Mouse (Mus musculus): ENCODE data around the gene Smpd2.

Gene Smpd2

GRCm38 (mm10) chr10:41489708-41490517 lies at the start of gene Smpd2, which contains the start of gene Ppil6:
TSS of gene Smpd2 (minus strand) at chr10:41490369.
TSS of gene Ppil6 (plus strand) at chr10:41490439.
- in situ Hi-C loops (cut with MboI, MseI) = loop anchor here (5.0 kb wide), 1 partner anchor 38 kb away; the partner anchor contains the start of gene Zbtb24

GRCm38 (mm10) chr10:41538986-41539385 lies 48.8 kb upstream of the Smpd2 start:
- in situ Hi-C loops (cut with MboI, MseI) = no loop called here

DNA sequence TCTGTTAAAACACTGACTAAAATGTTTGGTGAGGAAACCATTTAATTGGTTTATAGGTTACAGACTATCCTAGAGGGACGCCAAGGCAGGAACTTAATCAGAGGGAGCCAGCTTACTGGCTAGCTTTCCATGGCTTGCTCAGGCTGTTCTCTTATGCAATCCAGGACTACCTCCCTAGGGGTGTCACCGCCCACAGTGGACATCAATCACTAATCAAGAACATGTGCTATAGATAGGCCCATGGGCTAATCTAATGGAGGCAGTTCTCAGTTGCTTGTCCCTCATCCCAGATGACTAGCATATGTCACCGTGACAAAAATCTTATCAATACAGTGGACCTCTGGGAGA lies 47.8 kb upstream of the Smpd2 start:
- in situ Hi-C loops (cut with MboI, MseI) = no loop called here

GRCm38 (mm10) chr10:41537226-41537982 lies 47.2 kb upstream of the Smpd2 start:
- in situ Hi-C loops (cut with MboI, MseI) = no loop called here

DNA sequence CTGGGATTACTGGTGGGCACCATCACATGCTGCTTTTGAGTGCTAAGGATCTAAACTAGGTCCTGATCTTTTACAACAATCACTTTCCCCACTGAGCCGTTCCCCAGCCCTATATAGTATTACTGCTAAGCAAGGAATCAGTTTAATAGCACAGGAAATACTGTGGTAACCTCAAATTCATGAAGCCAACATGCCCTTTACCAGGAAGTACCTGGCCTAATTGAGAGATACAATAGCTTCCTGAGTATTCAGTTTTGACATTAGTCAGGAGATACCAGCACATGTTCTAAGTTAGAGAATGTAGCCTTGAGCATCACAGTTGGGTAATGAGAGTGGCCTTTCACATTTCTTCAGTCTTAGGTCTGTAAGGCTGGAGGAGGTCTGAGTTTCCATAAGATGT lies 46.5 kb upstream of the Smpd2 start:
- in situ Hi-C loops (cut with MboI, MseI) = no loop called here

DNA sequence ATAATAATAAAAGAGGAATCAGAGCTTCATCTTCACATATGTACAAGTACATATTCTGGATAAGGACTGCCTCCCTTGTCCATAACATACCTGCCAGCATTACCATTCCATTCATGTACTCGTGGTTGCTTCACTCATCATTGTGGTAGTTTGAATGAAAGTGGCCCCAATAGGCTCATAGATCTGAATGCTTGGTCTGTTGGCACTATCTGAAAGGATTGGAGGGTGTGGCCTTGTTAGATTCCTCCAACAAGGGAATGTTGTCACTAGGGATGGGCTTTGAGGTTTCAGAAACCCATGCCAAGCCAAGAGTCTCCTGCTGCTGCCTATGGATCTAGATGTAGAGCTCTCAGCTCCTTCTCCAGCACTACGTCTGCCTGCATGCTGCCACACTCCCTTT lies 45.8 kb upstream of the Smpd2 start:
- in situ Hi-C loops (cut with MboI, MseI) = no loop called here

DNA sequence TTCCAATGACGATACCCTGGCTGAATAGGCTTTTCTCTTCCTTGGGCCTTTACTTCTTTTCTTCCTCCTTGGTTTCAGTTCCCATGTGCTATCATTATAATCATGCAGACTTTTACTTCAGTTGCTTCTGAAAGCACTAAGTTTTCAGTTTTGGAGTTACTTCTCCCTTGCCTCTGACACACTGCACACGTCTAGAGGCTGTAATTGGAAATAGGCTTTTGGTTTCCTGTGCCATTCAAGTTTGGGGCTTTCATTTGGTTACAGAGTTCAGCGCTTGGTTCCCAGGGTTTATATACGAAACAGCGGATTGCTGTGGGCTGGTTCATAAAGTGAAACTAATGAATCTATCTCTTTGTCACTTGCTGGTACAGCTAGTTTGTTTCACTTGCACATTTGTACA lies 39.8 kb upstream of the Smpd2 start:
- in situ Hi-C loops (cut with MboI, MseI) = no loop called here

GRCm38 (mm10) chr10:41525696-41526095 lies 35.5 kb upstream of the Smpd2 start:
- in situ Hi-C loops (cut with MboI, MseI) = no loop called here

GRCm38 (mm10) chr10:41523386-41523785 lies 33.2 kb upstream of the Smpd2 start:
- in situ Hi-C loops (cut with MboI, MseI) = loop anchor here (5.0 kb wide), 1 partner anchor 744 kb away; no protein-coding TSS in a partner anchor

DNA sequence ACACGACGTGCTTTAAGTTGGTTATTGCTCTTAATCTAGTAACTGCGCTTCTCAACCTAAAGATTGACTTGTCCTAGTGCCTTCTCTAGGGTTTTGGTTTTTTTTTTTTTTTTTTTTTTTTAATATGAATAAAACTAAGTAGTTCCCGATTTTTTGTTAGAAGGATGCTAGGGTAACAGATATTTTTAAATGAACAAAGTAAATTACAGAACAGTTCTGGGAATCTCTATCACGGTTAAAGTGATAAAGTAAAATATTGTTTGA lies 30.2 kb upstream of the Smpd2 start:
- in situ Hi-C loops (cut with MboI, MseI) = loop anchor here (5.0 kb wide), 1 partner anchor 747 kb away; no protein-coding TSS in a partner anchor

- in situ Hi-C loops (cut with MboI, MseI) = loop anchor here (5.0 kb wide), 1 partner anchor 747 kb away; no protein-coding TSS in a partner anchor
These were observed 29.7 kb upstream of the Smpd2 start for GRCm38 (mm10) chr10:41519640-41520409.

DNA sequence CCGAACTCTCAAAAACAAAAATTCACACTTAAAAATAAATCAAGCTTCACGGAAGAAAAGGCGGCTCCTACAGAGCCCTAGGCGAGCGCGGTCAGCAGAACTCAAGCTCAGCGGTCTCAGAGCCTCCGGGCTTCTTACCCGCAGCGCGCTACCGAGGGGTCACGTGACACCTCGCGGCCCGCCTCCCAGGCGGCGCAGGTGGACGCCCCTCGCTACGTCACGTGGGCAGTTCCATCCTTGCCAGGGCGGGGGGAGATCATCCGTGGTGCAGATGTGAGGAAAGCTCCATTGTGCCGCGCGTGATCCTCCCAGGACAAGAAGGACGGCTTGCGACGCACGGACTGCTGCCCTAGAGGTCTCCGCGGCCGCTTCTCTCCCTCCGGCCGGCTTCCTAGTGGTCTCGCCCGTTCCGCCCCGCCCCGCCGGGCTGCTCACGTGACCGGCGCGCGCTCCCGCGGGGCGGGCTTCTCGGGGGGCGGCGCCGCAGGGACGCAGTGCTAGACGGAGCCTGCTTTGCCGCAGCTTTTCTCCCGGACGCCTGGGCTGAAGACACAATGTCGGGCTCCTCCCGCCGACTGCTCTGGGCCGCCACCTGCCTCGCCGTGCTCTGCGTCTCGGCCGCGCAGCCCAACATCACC lies 28.9 kb upstream of the Smpd2 start, which contains the start of gene Cd164:
Gene Cd164, plus strand, starts transcription at position 434 of the 638 bp plus-strand sequence.
- in situ Hi-C loops (cut with MboI, MseI) = no loop called here

- in situ Hi-C loops (cut with MboI, MseI) = no loop called here
These were observed 28.4 kb upstream of the Smpd2 start for GRCm38 (mm10) chr10:41518508-41518980.

DNA sequence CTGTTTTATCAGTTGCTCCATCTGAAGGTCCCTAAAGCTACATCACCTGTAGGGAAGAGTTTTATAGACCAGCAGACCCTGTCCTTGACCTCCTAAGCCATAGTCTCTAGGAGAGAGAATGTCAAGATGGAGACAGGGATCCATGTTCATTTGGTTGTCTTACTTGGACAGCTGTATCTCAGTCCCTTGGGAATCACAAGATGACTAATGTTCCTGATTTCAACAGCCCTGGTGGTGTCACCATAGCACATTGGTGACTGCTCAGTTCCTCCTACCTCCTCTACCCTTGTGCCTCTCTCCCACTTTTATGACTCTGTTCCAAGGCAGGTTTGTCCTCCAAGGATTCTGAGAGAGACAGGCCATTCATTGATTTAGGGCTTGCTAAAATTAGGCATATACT lies 24.8 kb upstream of the Smpd2 start:
- in situ Hi-C loops (cut with MboI, MseI) = no loop called here

- in situ Hi-C loops (cut with MboI, MseI) = no loop called here
These were observed 24.1 kb upstream of the Smpd2 start for GRCm38 (mm10) chr10:41514301-41514700.

- in situ Hi-C loops (cut with MboI, MseI) = loop anchor here (5.0 kb wide), 2 partner anchors 77 to 183 kb away; no protein-coding TSS in a partner anchor
These were observed 19.0 kb upstream of the Smpd2 start for GRCm38 (mm10) chr10:41509160-41509559.

DNA sequence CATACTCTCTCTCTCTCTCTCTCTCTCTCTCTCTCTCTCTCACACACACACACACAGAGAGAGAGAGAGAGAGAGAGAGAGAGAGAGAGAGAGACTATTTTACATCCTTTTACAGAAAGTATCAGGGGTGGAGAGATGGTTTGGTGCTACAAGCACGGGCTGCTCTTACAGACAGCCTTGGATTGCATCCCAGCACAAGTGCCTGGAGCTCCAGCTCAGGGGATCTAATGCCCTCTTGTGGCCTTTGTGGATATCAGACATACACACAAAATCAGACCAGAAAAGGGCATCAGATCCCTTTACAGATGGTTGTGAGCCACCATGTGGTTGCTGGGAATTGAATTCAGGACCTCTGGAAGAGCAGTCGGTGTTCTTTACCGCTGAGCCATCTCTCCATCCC lies 15.3 kb upstream of the Smpd2 start:
- in situ Hi-C loops (cut with MboI, MseI) = loop anchor here (5.0 kb wide), 2 partner anchors 73 to 187 kb away; no protein-coding TSS in a partner anchor

DNA sequence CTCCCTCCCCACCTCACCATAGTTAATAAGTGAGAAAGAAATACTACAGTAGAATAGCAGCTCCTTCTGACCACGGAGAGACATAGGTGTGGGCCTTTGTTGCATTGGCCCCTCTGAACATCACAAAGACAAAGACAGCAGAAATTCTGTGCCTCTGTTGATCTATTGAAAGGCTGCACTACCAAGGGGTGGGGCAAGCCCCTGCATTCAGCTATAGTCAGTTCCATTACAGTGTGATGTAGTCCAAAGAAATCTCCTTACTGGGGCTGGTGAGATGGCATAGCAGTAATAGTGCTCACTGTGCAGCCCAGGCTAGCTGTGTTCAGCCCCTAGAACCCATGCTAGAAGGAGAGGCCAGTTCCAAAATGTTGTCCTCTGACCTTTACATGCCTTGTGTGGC lies 14.8 kb upstream of the Smpd2 start:
- in situ Hi-C loops (cut with MboI, MseI) = loop anchor here (5.0 kb wide), 2 partner anchors 73 to 187 kb away; no protein-coding TSS in a partner anchor

GRCm38 (mm10) chr10:41500941-41501340 lies 10.8 kb upstream of the Smpd2 start:
- in situ Hi-C loops (cut with MboI, MseI) = no loop called here

- in situ Hi-C loops (cut with MboI, MseI) = no loop called here
These were observed 942 bp upstream of the Smpd2 start for GRCm38 (mm10) chr10:41491111-41491510.

DNA sequence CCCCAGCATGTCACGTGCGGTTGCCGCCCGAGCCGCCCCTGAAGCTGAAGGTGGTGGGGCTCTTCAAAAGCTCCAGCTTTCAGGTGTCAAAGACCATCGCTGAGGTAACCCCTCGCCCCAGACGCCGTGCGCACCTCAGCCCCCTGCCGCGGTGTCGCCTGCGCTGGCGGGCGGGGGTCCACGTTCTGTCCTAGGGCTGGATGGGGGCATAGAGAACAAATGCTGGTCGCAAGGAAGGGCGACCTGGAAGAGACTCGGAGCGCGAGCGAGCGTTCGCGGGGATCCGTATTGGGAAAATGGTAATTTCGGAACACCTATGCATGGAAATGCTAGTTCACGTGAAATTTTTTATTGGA lies 327 bp upstream of the Smpd2 start:
- in situ Hi-C loops (cut with MboI, MseI) = no loop called here

Data from T-helper 1 cell (primary cell).